Mouse (Mus musculus) layer of hippocampus, adult 9-11 months (tissue): ENCODE results near the gene Isy1.

Experiments used
- DNase-seq: peaks from one replicate; pipeline ENCODE4 v3.0.0; 2022

Isy1 gene

DNA sequence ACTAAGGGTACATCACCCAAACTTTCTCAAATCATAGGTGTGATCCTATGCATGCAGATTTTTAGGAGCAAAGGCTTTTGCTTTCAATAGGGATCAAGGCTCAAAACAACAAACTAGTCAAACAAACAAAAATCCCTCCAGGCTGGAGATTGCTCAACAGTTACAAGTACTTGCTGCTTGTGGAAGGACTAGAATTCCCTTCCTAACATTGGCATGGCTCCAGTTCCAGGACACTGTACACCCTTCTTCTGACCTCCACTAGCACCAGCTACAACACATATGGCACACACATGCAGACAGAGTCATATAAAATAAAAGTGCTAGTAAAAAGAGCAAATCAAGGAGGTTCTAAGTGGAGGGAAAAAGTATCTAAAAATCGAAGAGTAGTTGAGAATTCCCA lies 8.2 kb upstream of the Isy1 start:
- DNase-seq: no peak

DNA sequence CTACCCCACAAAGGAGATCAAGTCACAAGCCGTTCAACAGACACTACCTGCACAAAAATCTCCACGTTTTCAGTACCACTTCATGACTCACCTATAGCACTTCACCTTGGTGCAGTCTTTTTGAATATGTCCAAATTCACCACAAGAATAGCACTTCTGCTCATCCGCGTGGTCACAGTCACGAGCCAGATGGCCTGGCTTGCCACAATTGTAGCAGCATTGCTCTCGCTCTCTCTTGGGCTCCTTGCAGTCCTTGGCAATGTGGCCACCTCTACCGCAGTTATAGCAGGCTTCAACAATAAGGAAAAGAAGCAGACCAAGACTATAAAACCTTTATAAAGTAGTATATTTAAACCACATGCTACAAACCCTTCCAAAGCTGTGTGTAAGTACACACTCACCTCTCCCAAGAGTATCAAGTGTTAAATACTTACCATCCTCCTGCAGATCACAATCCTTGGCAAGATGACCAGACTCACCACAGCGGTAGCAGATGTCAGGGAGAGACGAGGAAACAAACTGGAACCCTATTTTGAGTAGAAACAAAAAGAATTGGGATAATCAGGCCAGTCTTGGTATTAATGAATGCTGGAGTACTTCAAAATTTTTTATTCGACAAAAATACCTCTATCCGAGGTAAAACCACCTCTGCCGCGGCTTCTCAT lies 6.6 kb upstream of the Isy1 start:
- DNase-seq: no peak

DNA sequence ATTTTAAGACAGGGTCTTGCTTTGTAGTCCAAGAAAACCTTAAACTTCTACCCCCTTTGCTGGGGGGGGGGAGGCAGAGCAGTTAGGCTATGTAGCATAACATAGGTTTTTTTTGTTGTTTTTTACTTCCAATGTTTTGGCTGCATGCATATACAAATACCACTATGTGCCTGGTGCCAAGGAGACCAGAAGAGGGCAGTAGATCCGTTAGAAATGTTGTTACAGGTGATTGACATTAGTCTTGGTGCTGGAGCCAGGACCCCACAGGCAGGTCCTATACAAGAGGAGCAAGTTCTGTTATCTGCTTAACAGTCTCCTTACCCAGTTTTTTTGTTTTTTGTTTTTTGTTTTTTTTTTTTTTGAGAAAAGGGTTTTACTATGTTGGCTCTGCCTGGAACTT lies 3.7 kb upstream of the Isy1 start:
- DNase-seq: no peak

DNA sequence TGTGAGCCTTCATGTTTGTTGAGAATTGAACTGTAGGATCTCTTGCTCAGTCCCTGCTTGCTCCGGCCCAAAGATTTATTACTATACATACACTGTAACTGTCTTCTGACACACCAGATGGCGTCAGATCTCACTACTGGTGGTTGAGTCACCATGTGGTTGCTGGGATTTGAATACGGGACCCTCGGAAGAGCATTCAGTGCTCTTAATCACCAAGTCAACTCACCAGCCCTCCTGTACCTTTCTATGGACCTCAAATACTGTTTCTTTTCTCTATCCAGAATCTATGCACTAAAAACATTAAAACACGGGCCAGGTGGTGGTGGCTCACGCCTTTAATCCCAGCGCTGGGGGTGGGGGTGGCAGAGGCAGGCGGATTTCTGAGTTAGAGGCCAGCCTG lies 3.0 kb upstream of the Isy1 start:
- DNase-seq: no peak

DNA sequence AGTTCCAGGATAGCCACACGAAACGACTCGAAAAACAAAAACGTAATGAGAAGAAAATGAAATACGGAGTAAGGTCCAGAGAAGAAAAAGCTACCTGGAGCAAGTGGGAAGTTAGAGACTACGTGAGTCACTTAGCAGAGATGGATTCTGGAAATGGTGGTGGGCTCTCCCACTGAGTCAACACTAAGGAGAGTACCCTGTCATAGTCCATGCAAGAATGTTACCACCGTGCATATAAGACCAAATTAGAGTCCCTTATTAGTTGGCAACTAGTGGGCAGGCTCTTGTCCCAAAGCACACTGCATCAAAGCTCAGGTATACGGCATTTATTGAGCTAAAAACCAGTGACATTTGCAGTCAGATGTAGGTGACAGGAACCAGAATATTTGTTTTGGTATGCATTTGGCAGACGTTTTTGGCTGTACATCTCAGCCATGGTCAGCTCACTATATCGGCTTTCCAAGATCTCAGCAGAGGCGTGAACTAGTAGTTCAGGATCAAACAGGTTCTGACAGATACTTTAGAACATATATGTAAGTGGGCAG lies 1.3 kb upstream of the Isy1 start:
- no peak for DNase-seq

DNA sequence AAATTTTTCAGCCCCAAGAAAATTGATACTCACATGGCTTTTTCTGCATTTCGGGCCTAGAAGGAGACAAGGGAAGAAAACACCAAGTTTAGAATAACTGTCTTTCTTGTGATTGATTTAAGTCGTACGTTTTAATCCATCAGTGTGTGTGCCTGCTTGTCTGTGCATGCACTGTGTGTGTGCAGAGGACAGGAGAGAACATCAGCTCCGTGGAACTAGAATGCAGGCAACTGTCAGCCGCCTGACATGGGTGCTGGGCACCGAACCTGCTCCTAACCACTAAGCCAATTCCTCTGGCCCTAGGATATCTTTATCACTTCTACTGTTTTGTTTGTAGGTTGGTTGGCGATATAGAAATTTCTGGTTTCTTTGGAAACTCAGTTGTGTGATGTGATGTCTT lies 2.9 kb downstream of the Isy1 start, which contains the start of gene Gm45140:
TSS of gene Gm45140 (minus strand) at position 101 of the 400 bp plus-strand sequence.
- no peak for DNase-seq

DNA sequence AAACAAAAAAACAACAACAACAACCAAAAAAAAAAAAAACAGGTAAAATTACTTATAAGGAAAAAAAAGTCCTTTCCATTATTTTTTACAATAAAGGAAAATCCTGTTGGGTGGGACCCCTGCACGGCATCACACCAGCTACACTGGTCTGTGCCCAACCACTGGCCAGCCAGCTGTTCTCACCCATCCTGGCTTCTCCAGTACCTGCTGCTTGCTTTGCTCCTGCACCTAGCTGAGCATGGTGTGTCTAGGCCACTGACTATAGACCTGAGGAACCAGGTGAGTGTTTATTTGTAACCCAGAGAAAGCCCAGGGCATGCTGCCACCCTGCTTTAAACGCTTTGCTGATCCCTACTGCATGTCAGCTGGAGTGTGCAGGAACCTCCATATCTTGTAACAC lies 18.2 kb downstream of the Isy1 start:
- no peak for DNase-seq

DNA sequence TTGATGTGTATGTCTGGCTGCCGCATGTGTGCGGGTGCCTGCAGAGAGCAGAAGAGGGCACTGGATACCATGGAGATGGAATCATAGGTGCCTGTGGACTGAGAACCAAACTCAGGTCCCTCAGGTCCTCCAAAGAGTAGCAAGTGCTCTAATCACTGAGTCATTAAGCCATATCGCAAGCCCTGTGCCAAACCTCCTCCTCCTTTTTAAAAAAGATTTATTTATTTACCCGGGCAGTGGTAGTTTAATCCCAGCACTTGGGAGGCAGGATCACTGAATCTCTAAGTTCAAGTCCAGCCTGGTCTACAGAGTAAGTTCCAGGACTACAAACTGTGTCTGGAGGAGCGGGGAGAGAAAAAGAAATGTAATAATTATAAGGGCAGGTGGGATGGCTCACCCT lies 24.1 kb downstream of the Isy1 start:
- no peak for DNase-seq

DNA sequence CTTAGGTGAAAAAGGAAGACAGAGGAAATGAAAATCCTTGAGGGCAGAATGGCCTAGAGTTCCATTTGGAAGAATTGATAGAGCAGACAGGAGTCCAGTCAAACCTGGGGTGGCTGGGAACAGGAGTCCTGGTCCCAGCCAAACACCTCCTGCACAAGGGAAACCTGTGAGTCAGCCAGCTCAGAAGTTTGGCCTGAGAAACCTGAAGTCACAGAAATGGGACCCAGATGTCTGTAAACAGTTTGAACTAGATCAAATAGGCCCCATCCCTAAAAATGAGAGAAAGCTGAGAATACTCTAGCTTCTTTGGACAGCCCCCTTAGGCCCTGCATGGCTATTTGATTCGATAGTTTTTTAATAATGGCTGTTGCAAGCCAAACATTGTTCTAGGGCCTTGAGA lies 25.9 kb downstream of the Isy1 start:
- DNase-seq: no peak

DNA sequence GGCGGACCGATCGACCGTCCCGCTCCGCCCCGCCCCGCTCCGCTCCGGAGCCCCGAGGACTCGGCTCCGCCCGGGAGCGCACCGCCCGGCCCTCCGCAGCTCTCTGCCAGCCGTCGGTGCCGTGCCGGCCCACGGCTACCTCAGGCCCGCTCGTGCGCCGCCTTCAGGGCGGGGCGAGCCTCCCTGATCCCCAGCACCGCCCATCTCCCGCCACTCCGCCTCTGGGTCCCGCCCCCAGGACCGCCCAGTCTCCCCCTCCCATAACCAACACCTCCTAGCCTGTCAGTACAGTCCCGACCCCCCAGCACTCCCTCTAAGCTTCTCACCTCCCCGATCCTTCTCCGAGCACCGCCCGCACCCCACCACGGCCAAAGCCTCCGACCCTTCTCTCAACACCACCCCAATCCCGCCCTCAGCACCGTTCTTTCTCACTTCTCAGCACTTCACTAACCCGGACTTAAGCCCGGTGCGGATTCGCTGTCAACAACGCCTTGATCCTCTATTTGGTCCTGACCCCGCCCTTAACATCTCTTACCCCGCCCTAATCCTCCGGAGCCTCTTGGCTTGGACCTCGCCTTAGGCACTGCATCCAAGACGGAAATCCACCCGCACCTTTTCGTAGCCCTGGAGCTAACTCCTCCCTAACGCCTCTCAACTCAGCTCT lies 26.8 kb downstream of the Isy1 start, which contains the start of gene Rab43:
TSS of gene Rab43 (minus strand) at position 490 of the 664 bp plus-strand sequence.
- peak; percentile 90 for DNase-seq

DNA sequence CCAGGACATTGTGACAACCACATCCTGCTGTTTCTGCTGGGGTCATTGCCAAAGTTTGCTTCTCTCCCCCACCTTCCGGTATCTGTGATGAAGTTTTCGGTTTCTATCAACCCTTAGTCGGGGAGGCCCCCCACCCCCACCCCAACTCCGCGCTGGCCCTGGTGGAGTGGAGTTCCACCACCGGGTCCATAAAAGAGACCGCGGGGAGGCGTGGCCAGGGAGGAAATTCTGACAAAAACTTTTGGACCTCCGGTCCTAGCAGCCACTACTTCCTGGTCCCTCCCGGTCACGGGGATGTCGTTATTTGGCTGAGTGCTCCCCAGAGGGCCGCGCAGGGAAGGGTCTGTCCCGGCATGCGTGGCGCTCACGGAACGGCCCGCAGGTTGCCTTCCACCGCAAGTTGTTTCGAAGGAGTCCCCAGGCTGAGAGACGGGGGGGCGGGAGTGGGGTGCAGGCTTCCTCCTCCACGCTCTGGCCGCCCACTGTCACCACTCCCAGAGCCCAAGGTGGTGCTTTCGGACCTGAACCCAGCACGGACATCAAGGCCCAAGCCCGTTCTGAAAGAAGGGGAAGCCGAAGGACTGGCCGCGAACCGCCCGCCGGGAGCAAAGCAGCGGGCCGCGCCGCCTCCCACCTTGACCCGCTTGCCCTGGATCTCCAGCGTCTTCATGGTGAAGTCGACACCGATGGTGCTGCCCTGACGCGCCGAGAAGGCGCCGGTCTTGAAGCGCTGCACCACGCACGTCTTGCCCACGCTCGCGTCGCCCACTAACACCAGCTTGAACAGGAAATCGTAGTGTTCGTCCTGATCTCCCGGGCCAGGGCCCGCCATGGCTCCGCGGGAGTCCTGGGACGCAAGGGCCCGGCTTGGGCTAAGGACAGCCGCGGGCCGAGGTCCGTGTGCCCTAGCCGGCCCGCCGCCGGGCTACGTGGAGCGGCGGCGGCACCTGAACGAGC lies 27.6 kb downstream of the Isy1 start:
- DNase-seq: peak; percentile 52

DNA sequence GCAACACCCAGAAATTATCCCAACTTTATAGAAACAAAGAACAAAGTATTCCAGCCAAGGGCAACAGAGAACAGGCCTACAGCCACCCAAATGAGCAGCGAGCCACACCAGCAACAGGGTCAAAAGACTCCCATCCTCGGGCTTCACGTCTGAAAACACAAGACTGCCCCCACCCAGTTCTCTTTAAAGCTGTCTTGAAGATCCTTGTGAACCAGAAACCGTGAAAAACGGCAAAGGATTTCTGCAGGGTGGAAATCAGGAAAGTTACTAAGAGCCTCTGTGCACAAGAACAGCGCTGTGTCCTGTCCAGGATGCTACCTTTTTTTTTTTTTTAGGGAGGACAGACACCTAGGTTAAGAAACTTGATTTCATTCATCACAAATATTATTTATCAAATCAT lies 28.3 kb downstream of the Isy1 start:
- DNase-seq: no peak

DNA sequence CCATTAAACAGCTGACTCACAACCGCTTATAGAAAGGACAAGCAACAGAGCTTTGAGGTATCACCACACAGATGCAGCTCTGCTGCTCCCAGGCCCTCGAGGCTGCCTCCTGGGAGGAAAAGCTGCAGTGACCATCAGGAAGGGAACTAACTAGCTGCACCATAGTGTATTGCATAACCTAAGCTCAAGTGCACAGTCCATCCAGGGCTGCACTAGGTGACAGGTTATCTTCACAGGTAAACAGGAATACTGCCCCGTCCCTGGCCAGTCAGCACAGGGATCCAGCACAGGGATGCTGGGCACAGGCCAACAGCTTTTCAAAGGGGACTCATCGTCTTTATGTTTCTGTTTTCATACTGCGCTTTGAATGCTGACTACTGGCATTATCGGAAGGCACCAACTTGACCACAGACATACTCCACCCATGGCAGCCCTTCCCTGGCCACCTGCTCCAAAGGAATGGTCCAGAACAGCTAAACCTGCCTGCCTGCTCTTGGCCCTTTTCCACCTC lies 28.9 kb downstream of the Isy1 start:
- no peak for DNase-seq

DNA sequence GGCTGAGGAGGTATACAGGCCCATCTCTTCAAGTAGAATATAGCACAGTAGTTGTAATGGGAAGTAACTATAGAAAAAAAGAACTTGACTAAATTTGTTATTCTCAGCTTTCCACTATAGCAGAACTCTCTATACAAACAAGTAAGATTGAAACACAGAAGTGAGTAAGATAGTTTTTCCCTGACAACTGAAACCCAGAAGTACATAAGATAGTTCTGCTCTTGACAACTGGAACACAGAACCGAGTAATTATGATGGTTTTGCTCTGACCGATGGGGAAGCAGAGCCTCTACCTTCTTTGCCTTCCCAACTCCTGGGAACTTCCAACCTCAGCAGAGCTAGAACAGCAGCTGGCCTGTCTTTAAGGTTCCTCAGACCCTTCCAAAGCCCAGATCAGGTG lies 29.5 kb downstream of the Isy1 start:
- DNase-seq: no peak

DNA sequence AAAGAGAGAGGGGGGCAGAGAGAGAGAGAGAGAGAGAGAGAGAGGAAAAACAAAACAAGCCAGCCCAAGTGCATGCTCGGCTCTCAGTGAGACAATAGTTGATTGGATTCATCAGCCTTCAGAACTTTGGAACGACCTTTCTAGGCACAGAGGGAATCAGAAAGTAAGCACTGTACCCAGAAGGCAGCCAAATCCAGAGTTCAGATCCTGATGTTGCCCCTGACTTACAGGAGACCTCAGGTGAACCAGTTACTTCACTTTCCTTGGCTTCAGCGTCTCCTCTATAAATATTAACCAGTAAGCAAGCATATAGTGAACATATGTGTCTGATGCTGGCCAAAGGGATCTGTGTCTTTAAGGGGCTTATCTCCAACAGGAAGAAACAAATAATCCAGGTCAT lies 30.1 kb downstream of the Isy1 start:
- no peak for DNase-seq

DNA sequence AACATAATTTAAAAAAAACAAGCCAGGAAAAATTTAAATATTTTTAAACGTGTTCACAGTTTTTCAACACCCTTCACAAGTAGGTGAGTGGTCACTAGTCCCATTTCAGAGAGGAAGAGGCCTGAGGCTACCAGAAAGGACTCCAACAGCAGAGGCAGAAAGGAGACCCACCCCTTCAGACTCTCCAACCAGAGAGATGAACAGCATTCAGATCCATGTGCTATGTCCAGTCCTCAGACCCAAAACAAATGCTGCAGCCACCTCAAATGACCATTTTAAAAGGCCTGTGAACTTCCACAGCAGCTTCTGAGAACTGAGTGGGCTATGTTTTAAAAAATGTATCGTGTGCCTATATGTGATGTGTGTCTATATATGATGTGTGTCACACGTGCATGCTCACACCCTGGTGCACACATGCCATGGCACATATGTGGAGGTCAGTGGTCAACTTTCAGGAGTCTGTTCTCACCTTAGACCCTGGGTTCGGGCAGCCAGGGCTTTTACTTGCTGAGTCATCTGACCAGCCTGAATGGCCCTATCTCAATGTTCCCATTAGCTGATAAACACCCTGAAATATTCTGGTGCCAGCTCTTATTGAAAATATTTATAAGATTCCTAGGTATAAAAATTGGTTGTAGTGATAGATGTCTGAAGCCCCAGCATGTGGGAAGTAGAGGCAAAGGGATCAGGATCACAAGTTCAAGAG lies 30.7 kb downstream of the Isy1 start:
- DNase-seq: no peak

DNA sequence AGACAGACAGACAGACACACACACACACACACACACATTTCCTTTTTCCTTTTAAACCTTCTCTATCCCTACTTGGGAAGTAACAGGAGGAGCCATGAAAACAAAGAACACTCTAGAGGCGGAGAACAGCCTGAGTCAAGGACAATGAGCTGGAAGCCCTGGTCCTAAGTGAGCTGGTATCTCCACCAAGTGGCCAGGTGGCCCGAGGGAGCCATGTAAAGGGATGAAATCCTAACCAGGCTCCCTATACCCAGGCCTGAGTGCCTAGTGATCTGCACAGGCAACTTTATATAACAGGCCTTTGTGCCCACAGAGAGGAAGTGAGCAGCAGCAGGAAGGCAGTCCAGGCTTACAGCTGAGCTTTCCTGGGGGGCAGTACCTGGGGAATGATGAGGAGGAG lies 31.7 kb downstream of the Isy1 start:
- DNase-seq: no peak

DNA sequence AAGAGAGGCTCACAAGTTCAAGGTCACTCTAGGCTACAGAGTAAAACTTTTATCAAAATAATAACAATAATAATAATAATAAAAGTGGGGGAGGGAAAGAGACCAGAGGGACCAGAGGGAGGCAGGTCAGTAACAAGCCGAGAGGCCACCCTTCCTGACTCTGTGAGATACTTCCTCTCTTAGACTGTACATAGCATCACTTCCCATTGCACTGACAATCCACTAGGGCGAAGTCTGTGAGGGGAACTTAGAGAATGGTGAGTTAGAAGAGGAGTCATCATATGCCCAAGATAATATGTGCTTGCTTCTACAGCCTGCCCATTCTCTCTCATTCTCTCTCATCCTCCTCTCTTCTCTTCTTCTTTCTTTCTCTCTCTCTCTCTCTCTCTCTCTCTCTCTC lies 32.6 kb downstream of the Isy1 start:
- no peak for DNase-seq

DNA sequence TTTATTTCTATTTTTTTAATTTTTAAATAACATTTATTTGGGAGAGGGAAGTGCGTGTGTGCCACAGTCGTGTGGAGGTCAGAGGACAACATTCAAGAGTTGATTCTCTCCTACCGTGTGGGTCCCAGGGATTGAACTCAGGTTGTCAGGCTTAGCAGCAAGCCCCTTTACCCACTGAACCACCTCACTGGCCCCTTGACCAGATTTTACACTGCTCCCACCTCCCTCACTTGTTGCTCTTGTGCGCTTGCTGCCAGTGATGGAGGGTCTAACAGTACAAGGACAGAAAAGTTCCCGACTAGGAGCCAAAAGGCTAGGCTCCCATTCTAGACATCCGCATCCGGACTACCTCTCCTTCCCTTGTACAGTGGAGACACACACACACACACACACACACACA lies 33.1 kb downstream of the Isy1 start:
- DNase-seq: no peak

DNA sequence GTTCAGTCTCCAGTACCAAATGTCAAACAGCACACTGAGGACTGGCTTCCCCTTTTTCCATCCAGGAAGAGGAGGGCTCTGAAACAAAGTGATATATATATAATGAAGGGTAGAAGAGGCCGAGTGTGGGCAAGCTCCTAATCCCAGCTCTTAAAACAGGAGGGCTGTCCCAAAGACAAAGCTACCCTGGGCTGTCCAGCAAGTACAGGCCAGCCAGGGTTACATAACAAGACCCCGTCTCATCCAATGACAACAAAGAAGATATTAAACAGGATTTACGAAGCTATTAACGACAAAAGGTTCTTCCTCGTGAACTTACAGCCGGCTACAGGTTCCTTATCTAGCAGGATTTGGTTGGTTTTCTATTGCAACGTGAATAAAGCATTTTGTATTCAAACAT lies 33.7 kb downstream of the Isy1 start:
- DNase-seq: no peak

DNA sequence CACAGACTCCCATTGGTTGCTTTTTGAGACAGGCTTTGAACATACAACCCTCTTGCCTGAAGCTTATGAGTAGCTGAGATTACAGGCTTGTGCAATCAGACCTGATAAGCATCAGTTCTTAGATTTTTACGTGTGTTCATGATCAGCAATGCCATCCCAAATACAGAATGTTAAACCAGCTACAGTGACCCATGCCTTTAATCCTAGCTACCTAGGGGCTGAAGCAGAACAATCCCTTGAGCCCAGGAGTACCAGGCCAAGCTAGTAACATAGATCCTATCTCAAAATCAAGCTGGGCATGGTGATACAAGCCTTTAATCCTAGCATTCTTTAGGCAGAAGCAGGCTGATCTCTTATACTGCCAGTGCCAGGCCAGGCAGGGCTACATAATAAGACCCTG lies 34.6 kb downstream of the Isy1 start:
- DNase-seq: no peak

DNA sequence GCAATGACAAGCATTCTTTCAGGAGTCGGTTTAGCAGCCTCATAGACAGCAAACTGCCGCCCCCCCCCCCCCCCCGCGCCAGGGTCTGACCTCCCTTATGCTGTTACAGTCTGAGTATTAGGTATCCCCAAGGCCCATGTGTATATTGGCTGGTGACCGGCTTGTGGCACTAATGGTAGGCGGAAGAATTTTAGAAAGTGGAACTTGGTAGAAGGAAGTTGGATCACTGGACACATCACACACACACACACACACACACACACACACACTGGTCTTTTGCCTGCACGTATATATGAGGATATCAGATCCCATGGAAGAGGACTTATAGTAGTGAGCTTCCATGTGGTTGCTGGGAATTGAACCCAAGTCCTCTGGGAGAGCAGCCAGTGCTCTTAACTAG lies 36.1 kb downstream of the Isy1 start:
- DNase-seq: no peak

DNA sequence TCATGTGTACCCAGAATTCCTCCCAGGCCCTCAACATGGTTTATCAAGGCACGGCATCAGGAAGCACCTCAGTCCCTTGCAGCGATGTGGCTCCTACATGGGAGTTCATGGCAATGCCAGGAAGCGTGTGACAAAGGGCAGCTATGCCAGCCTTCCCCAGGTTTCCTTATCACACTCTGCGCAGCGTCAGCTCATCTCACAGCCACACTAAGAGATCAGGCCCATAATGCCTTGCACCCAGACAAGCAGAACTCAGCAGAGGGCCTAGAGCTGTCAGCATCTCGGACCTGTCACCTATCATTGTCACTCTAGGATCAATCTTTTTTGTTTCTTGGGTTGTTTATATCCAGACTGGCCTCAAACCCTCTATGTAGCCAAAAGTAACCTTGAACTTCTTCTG lies 39.0 kb downstream of the Isy1 start:
- no peak for DNase-seq
